Mouse (Mus musculus): ENCODE results near the gene Ppfia3. TPM values are rescaled to one million over a fixed set of nuclear protein-coding genes. Genes with fewer than 3 reads are reported as not detected.
"Not testable (repeated sequence)": the region's sequence is repeated elsewhere in the genome, so short reads cannot be mapped to it uniquely, and the experiment has no call there.

The Ppfia3 gene
- polyA plus RNA-seq, 1 experiment from 2014 or later, result 9.2 TPM

- no peak overlapping the region for H3K27ac ChIP-seq
Measured at GRCm38 (mm10) chr7:45361243-45361804, 5.5 kb downstream of the Ppfia3 start.

GRCm38 (mm10) chr7:45360404-45361125, 6.3 kb downstream of the Ppfia3 start:
- H3K4me1 ChIP-seq, result peaks cover 5% of the 10 kb centered on the region; the same call in 1 of the 2 replicates
- no peak overlapping the region for H3K9ac ChIP-seq
- no peak for ATAC-seq (ENCODE audit: insufficient number of reproducible peaks, insufficient read depth, low FRiP score, low TSS enrichment)
- no peak overlapping the region for H3K4me2 ChIP-seq (replicated peaks)
- H3K4me3 ChIP-seq, result peak overlapping the region; percentile 40
- no peak overlapping the region for H3K27ac ChIP-seq
- H3K27me3 ChIP-seq, result peaks cover 63% of the 10 kb centered on the region
- no peaks in the 10 kb centered on the region for H3K9me3 ChIP-seq
- no peaks in the 10 kb centered on the region for H3K36me3 ChIP-seq
- WGBS, result 48% methylated on average over 18 of the region's 18 CpGs

More at GRCm38 (mm10) chr7:45361243-45361804, 5.5 kb downstream of the Ppfia3 start:
- Histone ChIP-seq H3K9ac (peak overlapping the region; percentile 45), H3K36me3 (no peaks in the 10 kb centered on the region), H3K4me2 (replicated peaks) (peak overlapping the region; percentile 62), H3K9me3 (no peaks in the 10 kb centered on the region), H3K4me1 (peaks cover 9% of the 10 kb centered on the region; the same call in 1 of the 2 replicates), H3K4me3 (peak overlapping the region; percentile 40), H3K27me3 (peaks cover 63% of the 10 kb centered on the region)
- ATAC-seq (ENCODE audit: insufficient number of reproducible peaks, insufficient read depth, low FRiP score, low TSS enrichment), result peak; percentile 78
- WGBS, result under 1% methylated on average over 43 of the region's 43 CpGs

GRCm38 (mm10) chr7:45359081-45359480, 7.7 kb downstream of the Ppfia3 start:
- not testable (repeated sequence) for H3K4me2 ChIP-seq (replicated peaks); H3K4me3 ChIP-seq; H3K4me1 ChIP-seq; H3K9me3 ChIP-seq; ATAC-seq (ENCODE audit: insufficient number of reproducible peaks, insufficient read depth, low FRiP score, low TSS enrichment); H3K36me3 ChIP-seq; H3K9ac ChIP-seq; H3K27ac ChIP-seq
- H3K27me3 ChIP-seq, result peaks cover 49% of the 10 kb centered on the region
- WGBS, result 59% methylated on average over 11 of the region's 11 CpGs

GRCm38 (mm10) chr7:45356087-45356486, 10.7 kb downstream of the Ppfia3 start:
- peaks cover 23% of the 10 kb centered on the region for H3K27me3 ChIP-seq

GRCm38 (mm10) chr7:45355318-45356020, 11.3 kb downstream of the Ppfia3 start:
- H3K9me3 ChIP-seq, result no peaks in the 10 kb centered on the region
- no peak overlapping the region for H3K4me3 ChIP-seq
- H3K27me3 ChIP-seq, result peaks cover 17% of the 10 kb centered on the region
- no peaks in the 10 kb centered on the region for H3K36me3 ChIP-seq
- H3K9ac ChIP-seq, result no peak overlapping the region
- ATAC-seq (ENCODE audit: insufficient number of reproducible peaks, insufficient read depth, low FRiP score, low TSS enrichment), result no peak
- no peaks in the 10 kb centered on the region for H3K4me1 ChIP-seq
- no peak overlapping the region for H3K4me2 ChIP-seq (replicated peaks)
- H3K27ac ChIP-seq, result no peak overlapping the region
- WGBS, result 78% methylated on average over 15 of the region's 15 CpGs

More at GRCm38 (mm10) chr7:45356087-45356486, 10.7 kb downstream of the Ppfia3 start:
- WGBS, result 57% methylated on average over 13 of the region's 13 CpGs
- no peaks in the 10 kb centered on the region for H3K9me3 ChIP-seq
- H3K4me2 ChIP-seq (replicated peaks), result no peak overlapping the region
- no peaks in the 10 kb centered on the region for H3K4me1 ChIP-seq
- ATAC-seq (ENCODE audit: insufficient number of reproducible peaks, insufficient read depth, low FRiP score, low TSS enrichment), result no peak
- H3K27ac ChIP-seq, result no peak overlapping the region
- H3K36me3 ChIP-seq, result no peaks in the 10 kb centered on the region
- H3K4me3 ChIP-seq, result no peak overlapping the region
- H3K9ac ChIP-seq, result no peak overlapping the region

- H3K9me3 ChIP-seq, result no peaks in the 10 kb centered on the region
- no peak overlapping the region for H3K4me3 ChIP-seq
- ATAC-seq (ENCODE audit: insufficient number of reproducible peaks, insufficient read depth, low FRiP score, low TSS enrichment), result no peak
- H3K36me3 ChIP-seq, result no peaks in the 10 kb centered on the region
- no peak overlapping the region for H3K27ac ChIP-seq
- no peaks in the 10 kb centered on the region for H3K4me1 ChIP-seq
- H3K4me2 ChIP-seq (replicated peaks), result no peak overlapping the region
- WGBS, result 22% methylated on average over 5 of the region's 5 CpGs
- H3K9ac ChIP-seq, result no peak overlapping the region
- peaks cover 8% of the 10 kb centered on the region; the same call in 1 of the 2 replicates for H3K27me3 ChIP-seq
Measured at GRCm38 (mm10) chr7:45353041-45353440, 13.8 kb downstream of the Ppfia3 start.

- no peaks in the 10 kb centered on the region; the same call in 1 of the 2 replicates for H3K27me3 ChIP-seq
- H3K4me2 ChIP-seq (replicated peaks), result no peak overlapping the region
- H3K9me3 ChIP-seq, result no peaks in the 10 kb centered on the region
- no peak for ATAC-seq (ENCODE audit: insufficient number of reproducible peaks, insufficient read depth, low FRiP score, low TSS enrichment)
- no peak overlapping the region for H3K27ac ChIP-seq
- no peaks in the 10 kb centered on the region for H3K36me3 ChIP-seq
- 74% methylated on average over 13 of the region's 13 CpGs for WGBS
- H3K4me1 ChIP-seq, result no peaks in the 10 kb centered on the region
- no peak overlapping the region for H3K4me3 ChIP-seq
- no peak overlapping the region for H3K9ac ChIP-seq
Measured at GRCm38 (mm10) chr7:45346905-45347304, 19.9 kb downstream of the Ppfia3 start.

- ATAC-seq (ENCODE audit: insufficient number of reproducible peaks, insufficient read depth, low FRiP score, low TSS enrichment), result no peak
- 21% methylated on average over 13 of the region's 13 CpGs for WGBS
- no peak overlapping the region for H3K4me3 ChIP-seq
- H3K27me3 ChIP-seq, result no peaks in the 10 kb centered on the region; the same call in 1 of the 2 replicates
- H3K36me3 ChIP-seq, result no peaks in the 10 kb centered on the region
- no peak overlapping the region for H3K9ac ChIP-seq
- no peak overlapping the region for H3K4me2 ChIP-seq (replicated peaks)
- H3K4me1 ChIP-seq, result peaks cover 23% of the 10 kb centered on the region
- no peaks in the 10 kb centered on the region for H3K9me3 ChIP-seq
- H3K27ac ChIP-seq, result no peak overlapping the region
Measured at GRCm38 (mm10) chr7:45343543-45343942, 23.3 kb downstream of the Ppfia3 start.

- no peak overlapping the region for H3K4me2 ChIP-seq (replicated peaks)
- H3K9me3 ChIP-seq, result no peaks in the 10 kb centered on the region
- 92% methylated on average over 11 of the region's 11 CpGs for WGBS
- H3K27ac ChIP-seq, result no peak overlapping the region; the same call in 1 of the 2 replicates
- H3K4me1 ChIP-seq, result peaks cover 32% of the 10 kb centered on the region
- ATAC-seq (ENCODE audit: insufficient number of reproducible peaks, insufficient read depth, low FRiP score, low TSS enrichment), result no peak
- no peak overlapping the region for H3K4me3 ChIP-seq
- H3K9ac ChIP-seq, result no peak overlapping the region
- no peaks in the 10 kb centered on the region for H3K36me3 ChIP-seq
- H3K27me3 ChIP-seq, result no peaks in the 10 kb centered on the region; the same call in 1 of the 2 replicates
Measured at GRCm38 (mm10) chr7:45342081-45342480, 24.7 kb downstream of the Ppfia3 start.

GRCm38 (mm10) chr7:45341303-45341702, 25.5 kb downstream of the Ppfia3 start:
- H3K9me3 ChIP-seq, result no peaks in the 10 kb centered on the region
- peaks cover 32% of the 10 kb centered on the region for H3K4me1 ChIP-seq
- no peaks in the 10 kb centered on the region for H3K36me3 ChIP-seq
- H3K9ac ChIP-seq, result no peak overlapping the region
- H3K4me2 ChIP-seq (replicated peaks), result peak overlapping the region; percentile 93
- ATAC-seq (ENCODE audit: insufficient number of reproducible peaks, insufficient read depth, low FRiP score, low TSS enrichment), result no peak
- H3K4me3 ChIP-seq, result peak overlapping the region; percentile 52
- WGBS, result 2% methylated on average over 8 of the region's 8 CpGs
- peak overlapping the region; percentile 72 for H3K27ac ChIP-seq
- no peaks in the 10 kb centered on the region; the same call in 1 of the 2 replicates for H3K27me3 ChIP-seq

- under 1% methylated on average over 11 of the region's 11 CpGs for WGBS
- Histone ChIP-seq H3K4me2 (replicated peaks) (peak overlapping the region; percentile 93), H3K9ac (peak overlapping the region; percentile 63), H3K4me1 (peaks cover 32% of the 10 kb centered on the region), H3K27ac (peak overlapping the region; percentile 72), H3K9me3 (no peaks in the 10 kb centered on the region), H3K4me3 (peak overlapping the region; percentile 52), H3K36me3 (no peaks in the 10 kb centered on the region), H3K27me3 (no peaks in the 10 kb centered on the region; the same call in 1 of the 2 replicates)
- no peak for ATAC-seq (ENCODE audit: insufficient number of reproducible peaks, insufficient read depth, low FRiP score, low TSS enrichment)
Measured at GRCm38 (mm10) chr7:45340669-45341068, 26.1 kb downstream of the Ppfia3 start.
